Mouse (Mus musculus): ENCODE data around the gene Copz2. TPM values are rescaled to one million over a fixed set of nuclear protein-coding genes. Genes with fewer than 3 reads are reported as not detected.
A peak's percentile ranks its signal among the peaks of the same experiment; 100 is the strongest.

Gene Copz2
- polyA plus RNA-seq, 1 experiment = 4.7 TPM

DNA sequence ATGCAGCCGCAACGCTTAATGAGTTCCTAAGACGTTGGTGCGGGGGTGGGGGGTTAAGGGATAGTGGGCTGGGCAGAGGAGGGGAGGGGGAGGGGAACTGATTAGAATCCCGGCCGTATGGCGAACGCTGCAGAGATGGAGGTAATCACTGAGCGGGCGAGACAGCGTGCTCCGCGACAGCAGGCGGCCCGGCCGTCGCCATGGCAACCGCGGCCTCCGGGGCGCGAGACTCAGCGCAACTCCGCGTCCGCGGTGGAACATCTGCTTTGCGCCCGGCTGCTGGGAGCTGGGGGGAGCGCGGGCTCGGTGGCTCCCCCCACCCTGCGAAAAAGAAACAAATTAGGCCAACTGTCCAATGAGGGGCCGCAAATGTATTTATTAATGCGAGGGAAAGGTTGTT, 26.1 kb downstream of the Copz2 start:
- Histone ChIP-seq H3K4me1 (ENCODE audit: control insufficient read depth, insufficient read depth, insufficient read length, low read length) (no peaks in the 10 kb centered on the region; the same call in 1 of the 2 replicates), H3K27ac (ENCODE audit: insufficient read depth, low read depth, low read length) (no peak overlapping the region), H3K27me3 (ENCODE audit: control insufficient read depth, insufficient read depth, low read length) (peaks cover 33% of the 10 kb centered on the region), H3K36me3 (ENCODE audit: control insufficient read depth, insufficient read depth, low read length) (no peaks in the 10 kb centered on the region), H3K4me3 (ENCODE audit: low read depth, low read length) (peak overlapping the region; percentile 22; the same call in 1 of the 2 replicates)
- TF ChIP-seq POLR2A (IDR thresholded peaks at IDR 0.05; ENCODE audit: low read depth, low read length) = no peak
- no peak for TF ChIP-seq CTCF (IDR thresholded peaks at IDR 0.05; ENCODE audit: extremely low read depth, insufficient read length, insufficient replicate concordance, low read depth, low read length)
- WGBS = under 1% methylated on average over 35 of the region's 35 CpGs

- TF ChIP-seq CTCF (IDR thresholded peaks at IDR 0.05; ENCODE audit: extremely low read depth, insufficient read length, insufficient replicate concordance, low read depth, low read length) (no peak), POLR2A (IDR thresholded peaks at IDR 0.05; ENCODE audit: low read depth, low read length) (no peak)
- Histone ChIP-seq H3K27ac (ENCODE audit: insufficient read depth, low read depth, low read length) (no peak overlapping the region), H3K27me3 (ENCODE audit: control insufficient read depth, insufficient read depth, low read length) (peaks cover 33% of the 10 kb centered on the region), H3K4me3 (ENCODE audit: low read depth, low read length) (no peak overlapping the region), H3K4me1 (ENCODE audit: control insufficient read depth, insufficient read depth, insufficient read length, low read length) (no peaks in the 10 kb centered on the region; the same call in 1 of the 2 replicates), H3K36me3 (ENCODE audit: control insufficient read depth, insufficient read depth, low read length) (no peaks in the 10 kb centered on the region)
- 35% methylated on average over 13 of the region's 13 CpGs for WGBS
These were observed 26.8 kb downstream of the Copz2 start for GRCm38 (mm10) chr11:96876300-96877040.

DNA sequence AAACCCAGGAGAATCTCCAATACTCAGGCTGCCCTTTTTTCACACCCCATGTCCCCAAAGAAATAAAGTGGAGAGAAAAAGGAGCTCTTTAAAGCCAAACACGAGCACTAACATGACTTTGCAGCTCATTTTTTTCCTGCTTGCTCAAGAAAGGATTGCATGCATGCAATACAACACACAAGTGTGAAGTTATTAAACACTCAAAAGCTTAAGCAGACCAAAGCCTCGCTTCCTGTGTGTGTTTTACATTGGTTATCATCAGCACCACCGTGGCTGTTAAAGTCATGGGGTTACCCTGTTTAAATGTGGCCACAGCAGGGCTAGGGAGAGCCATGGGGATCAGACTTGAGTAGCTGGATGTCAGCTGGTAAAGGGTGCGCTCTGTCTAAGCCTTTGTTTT, 27.4 kb downstream of the Copz2 start:
- Histone ChIP-seq H3K4me3 (ENCODE audit: low read depth, low read length) (no peak overlapping the region), H3K4me1 (ENCODE audit: control insufficient read depth, insufficient read depth, insufficient read length, low read length) (no peaks in the 10 kb centered on the region; the same call in 1 of the 2 replicates), H3K27ac (ENCODE audit: insufficient read depth, low read depth, low read length) (no peak overlapping the region), H3K27me3 (ENCODE audit: control insufficient read depth, insufficient read depth, low read length) (peaks cover 33% of the 10 kb centered on the region), H3K36me3 (ENCODE audit: control insufficient read depth, insufficient read depth, low read length) (no peaks in the 10 kb centered on the region)
- no peak for TF ChIP-seq POLR2A (IDR thresholded peaks at IDR 0.05; ENCODE audit: low read depth, low read length)
- no peak for TF ChIP-seq CTCF (IDR thresholded peaks at IDR 0.05; ENCODE audit: extremely low read depth, insufficient read length, insufficient replicate concordance, low read depth, low read length)
- WGBS = 47% methylated on average over 4 of the region's 4 CpGs

DNA sequence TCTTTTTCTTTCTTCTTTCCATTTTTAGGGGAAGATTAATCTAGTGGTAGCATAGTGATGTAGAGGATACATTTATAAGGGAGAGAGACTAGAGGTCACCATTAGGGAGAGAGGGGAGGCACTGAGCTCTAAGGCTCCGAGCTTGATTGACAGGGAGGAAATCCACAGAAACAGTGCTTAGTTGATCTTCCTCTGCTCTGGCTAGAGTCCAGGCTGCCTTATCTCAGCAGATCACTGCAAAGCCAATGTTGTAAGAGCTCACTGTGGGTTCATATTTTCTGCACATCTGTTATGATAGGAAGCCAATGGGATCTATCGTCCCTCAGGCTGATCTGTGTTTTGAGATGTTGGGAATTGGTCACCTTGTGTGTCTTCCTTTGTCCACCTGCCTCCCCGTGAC, 29.0 kb downstream of the Copz2 start:
- peaks cover 29% of the 10 kb centered on the region for H3K27me3 ChIP-seq (ENCODE audit: control insufficient read depth, insufficient read depth, low read length)
- H3K36me3 ChIP-seq (ENCODE audit: control insufficient read depth, insufficient read depth, low read length) = no peaks in the 10 kb centered on the region
- WGBS = 39% methylated on average over 3 of the region's 3 CpGs
- H3K27ac ChIP-seq (ENCODE audit: insufficient read depth, low read depth, low read length) = no peak overlapping the region
- TF ChIP-seq CTCF (IDR thresholded peaks at IDR 0.05; ENCODE audit: extremely low read depth, insufficient read length, insufficient replicate concordance, low read depth, low read length) (no peak), POLR2A (IDR thresholded peaks at IDR 0.05; ENCODE audit: low read depth, low read length) (no peak)
- no peaks in the 10 kb centered on the region; the same call in 1 of the 2 replicates for H3K4me1 ChIP-seq (ENCODE audit: control insufficient read depth, insufficient read depth, insufficient read length, low read length)
- no peak overlapping the region for H3K4me3 ChIP-seq (ENCODE audit: low read depth, low read length)

- H3K27ac ChIP-seq (ENCODE audit: insufficient read depth, low read depth, low read length) = no peak overlapping the region
- H3K36me3 ChIP-seq (ENCODE audit: control insufficient read depth, insufficient read depth, low read length) = no peaks in the 10 kb centered on the region
- TF ChIP-seq POLR2A (IDR thresholded peaks at IDR 0.05; ENCODE audit: low read depth, low read length) (no peak), CTCF (IDR thresholded peaks at IDR 0.05; ENCODE audit: extremely low read depth, insufficient read length, insufficient replicate concordance, low read depth, low read length) (no peak)
- H3K4me1 ChIP-seq (ENCODE audit: control insufficient read depth, insufficient read depth, insufficient read length, low read length) = no peaks in the 10 kb centered on the region; the same call in 1 of the 2 replicates
- H3K27me3 ChIP-seq (ENCODE audit: control insufficient read depth, insufficient read depth, low read length) = peaks cover 25% of the 10 kb centered on the region
- H3K4me3 ChIP-seq (ENCODE audit: low read depth, low read length) = no peak overlapping the region
- WGBS = 44% methylated on average over 7 of the region's 7 CpGs
These were observed 29.7 kb downstream of the Copz2 start for GRCm38 (mm10) chr11:96879359-96879758.

- H3K27ac ChIP-seq (ENCODE audit: insufficient read depth, low read depth, low read length) = no peak overlapping the region
- WGBS = 81% methylated on average over 9 of the region's 9 CpGs
- TF ChIP-seq POLR2A (IDR thresholded peaks at IDR 0.05; ENCODE audit: low read depth, low read length) = no peak
- TF ChIP-seq CTCF (IDR thresholded peaks at IDR 0.05; ENCODE audit: extremely low read depth, insufficient read length, insufficient replicate concordance, low read depth, low read length) = no peak
These were observed 30.6 kb downstream of the Copz2 start for GRCm38 (mm10) chr11:96880296-96880695.

GRCm38 (mm10) chr11:96885901-96886340, 36.3 kb downstream of the Copz2 start:
- H3K27ac ChIP-seq (ENCODE audit: insufficient read depth, low read depth, low read length) = no peak overlapping the region
- no peaks in the 10 kb centered on the region for H3K4me1 ChIP-seq (ENCODE audit: control insufficient read depth, insufficient read depth, insufficient read length, low read length)
- no peaks in the 10 kb centered on the region for H3K36me3 ChIP-seq (ENCODE audit: control insufficient read depth, insufficient read depth, low read length)
- H3K4me3 ChIP-seq (ENCODE audit: low read depth, low read length) = no peak overlapping the region
- 71% methylated on average over 5 of the region's 5 CpGs for WGBS
- no peaks in the 10 kb centered on the region; the same call in 1 of the 2 replicates for H3K27me3 ChIP-seq (ENCODE audit: control insufficient read depth, insufficient read depth, low read length)
- TF ChIP-seq CTCF (IDR thresholded peaks at IDR 0.05; ENCODE audit: extremely low read depth, insufficient read length, insufficient replicate concordance, low read depth, low read length) = no peak
- TF ChIP-seq POLR2A (IDR thresholded peaks at IDR 0.05; ENCODE audit: low read depth, low read length) = no peak

More at GRCm38 (mm10) chr11:96880296-96880695, 30.6 kb downstream of the Copz2 start:
- Histone ChIP-seq H3K27me3 (ENCODE audit: control insufficient read depth, insufficient read depth, low read length) (peaks cover 19% of the 10 kb centered on the region), H3K4me1 (ENCODE audit: control insufficient read depth, insufficient read depth, insufficient read length, low read length) (no peaks in the 10 kb centered on the region; the same call in 1 of the 2 replicates), H3K4me3 (ENCODE audit: low read depth, low read length) (no peak overlapping the region), H3K36me3 (ENCODE audit: control insufficient read depth, insufficient read depth, low read length) (no peaks in the 10 kb centered on the region)

All from small intestine, adult 2 months (tissue).